Mouse (Mus musculus) liver, embryonic 14.5 days (tissue): ENCODE results near the gene Thbd.

Source experiments
- CTCF ChIP-seq: IDR thresholded peaks from 2 replicates; pipeline ENCODE4 v1.5.1; 2016; ENCODE audit warnings: antibody characterized with exemption, low read depth, control low read depth
- EP300 ChIP-seq: IDR thresholded peaks from 2 replicates; pipeline ENCODE4 v1.6.1; 2016; ENCODE audit warnings: antibody characterized with exemption, low read depth

DNA sequence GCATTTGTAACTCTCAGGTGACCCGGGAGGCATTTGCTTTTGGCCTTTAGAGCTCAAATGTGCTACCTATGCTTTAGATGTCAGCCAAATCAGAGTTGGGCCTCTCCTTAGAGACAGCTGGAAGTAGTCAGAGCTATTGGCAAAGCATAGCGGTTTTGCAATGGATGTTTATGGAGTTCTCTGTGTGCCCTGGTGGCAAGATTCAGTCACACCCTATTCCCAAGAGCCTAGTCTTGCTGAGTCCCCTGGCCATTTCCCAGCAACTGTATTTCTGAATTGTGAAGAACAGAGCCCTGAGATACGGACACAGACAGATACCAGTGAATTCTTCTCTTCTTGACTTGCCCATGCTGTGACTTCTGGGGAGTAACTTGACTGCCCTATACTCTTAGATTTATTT is 45.1 kb upstream of the Thbd start:
- TF ChIP-seq CTCF = no peak
- TF ChIP-seq EP300 = no peak
